ENCODE assay signal across 28 mouse cellular contexts in the genomic region with DNA sequence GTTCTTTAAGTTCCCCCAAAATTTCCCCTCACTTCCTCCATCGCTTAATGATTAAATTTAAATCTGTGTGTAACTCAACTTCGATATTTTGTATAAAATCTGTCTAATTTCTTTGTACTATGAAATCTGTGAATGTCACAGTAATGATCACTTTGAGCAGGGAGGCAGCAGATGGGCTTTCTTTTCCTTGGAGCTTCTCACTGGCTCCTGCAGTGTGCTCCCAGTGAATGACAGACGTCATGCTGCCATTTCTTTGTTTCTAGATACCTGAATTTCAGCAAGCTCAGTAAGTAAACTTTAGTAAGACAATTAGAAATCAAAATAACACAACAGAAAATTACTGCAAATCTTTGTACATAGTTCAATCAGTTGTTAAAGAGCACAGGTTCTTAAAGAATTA.
"Had no signal": no experiment of that assay in that cellular context is flagged by ENCODE, and none has a peak within 500 bp of the region (broad histone marks: within the 10 kb centered on the region; RNA-seq: fewer than 3 reads in every experiment).

No protein-coding gene starts in this region.

- H3K4me3 ChIP-seq: gastrocnemius, adult 2 months; heart, embryonic 10.5 days; heart, embryonic 12.5 days; hindbrain, embryonic 10.5 days; hindbrain, embryonic 12.5 days; intestine, embryonic 15.5 days; layer of hippocampus, adult 2 months; left cerebral cortex, adult 2 months; limb, embryonic 10.5 days; limb, embryonic 12.5 days; liver, embryonic 13.5 days; liver, embryonic 15.5 days had no signal

- H3K9me3 ChIP-seq: heart, embryonic 10.5 days; heart, embryonic 12.5 days; hindbrain, embryonic 10.5 days; hindbrain, embryonic 12.5 days; intestine, embryonic 15.5 days; limb, embryonic 10.5 days; limb, embryonic 12.5 days; liver, embryonic 13.5 days; liver, embryonic 15.5 days had no signal

- H3K4me1 ChIP-seq: heart, embryonic 10.5 days; heart, embryonic 12.5 days; hindbrain, embryonic 10.5 days; hindbrain, embryonic 12.5 days; intestine, embryonic 15.5 days; limb, embryonic 10.5 days; limb, embryonic 12.5 days; liver, embryonic 13.5 days; liver, embryonic 15.5 days had no signal

- DNase-seq: gastrocnemius, adult 2 months; gastrocnemius, postnatal 10 days; gastrocnemius, postnatal 25 days; heart, adult 18-20 months; heart, postnatal 10 days; heart, postnatal 4 days; kidney, adult 18-20 months; kidney, adult 8-10 months; kidney, postnatal 10 days; kidney, postnatal 25 days; kidney, postnatal 4 days; liver; liver, embryonic 13.5 days had no signal

- H3K9ac ChIP-seq: heart, embryonic 12.5 days; hindbrain, embryonic 12.5 days; hindbrain, embryonic 14.5 days; intestine, embryonic 15.5 days; limb, embryonic 12.5 days; liver, embryonic 13.5 days; liver, embryonic 15.5 days had no signal

- H3K4me2 ChIP-seq: heart, embryonic 12.5 days; hindbrain, embryonic 12.5 days; hindbrain, embryonic 14.5 days; intestine, embryonic 15.5 days; limb, embryonic 12.5 days; liver, embryonic 11.5 days; liver, embryonic 13.5 days; liver, embryonic 15.5 days had no signal

- H3K27me3 ChIP-seq: heart, embryonic 12.5 days; hindbrain, embryonic 12.5 days; intestine, embryonic 15.5 days; limb, embryonic 12.5 days; liver, embryonic 13.5 days; liver, embryonic 15.5 days had no signal

- ATAC-seq: hindbrain, embryonic 16.5 days; inflammation-experienced regulatory T-cells, adult 6 months; intestine, embryonic 15.5 days; intestine, postnatal 0 days had no signal

- H3K36me3 ChIP-seq: heart, embryonic 10.5 days; heart, embryonic 12.5 days; hindbrain, embryonic 10.5 days; hindbrain, embryonic 12.5 days; intestine, embryonic 15.5 days; limb, embryonic 10.5 days; limb, embryonic 12.5 days; liver, embryonic 13.5 days; liver, embryonic 15.5 days had no signal

- H3K27ac ChIP-seq: gastrocnemius, adult 2 months; heart, embryonic 10.5 days; hindbrain, embryonic 10.5 days; hindbrain, embryonic 12.5 days; hindbrain, embryonic 14.5 days; intestine, embryonic 15.5 days; layer of hippocampus, adult 2 months; left cerebral cortex, adult 2 months; limb, embryonic 10.5 days; limb, embryonic 12.5 days; liver, embryonic 13.5 days; liver, embryonic 15.5 days had no signal
